Mouse (Mus musculus) spleen, adult 2 months (tissue): ENCODE results near the gene Ptpn1.

Experiments
- CTCF ChIP-seq: fragments of 200-500 bp; IDR thresholded peaks from 2 replicates; pipeline ENCODE4 v1.5.1; 2011; ENCODE audit warnings: mild to moderate bottlenecking, inconsistent platforms; ENCODE audit not compliant: insufficient read depth, insufficient read length, insufficient replicate concordance; ENCODE audit errors: extremely low read depth
- POLR2A ChIP-seq: fragments of 200-500 bp; IDR thresholded peaks from 2 replicates; pipeline ENCODE4 v1.6.1; 2011; ENCODE audit warnings: low read depth, low read length, inconsistent platforms

GRCm38 (mm10) chr2:167968504-167968903, 36.6 kb downstream of the Ptpn1 start:
- no peak for TF ChIP-seq POLR2A
- TF ChIP-seq CTCF = no peak
